Mouse (Mus musculus) forebrain, embryonic 15.5 days (tissue): ENCODE data around the gene Adcy4. TPM values are rescaled to one million over a fixed set of nuclear protein-coding genes. Genes with fewer than 3 reads are reported as not detected.
"Not testable (repeated sequence)": the region's sequence is repeated elsewhere in the genome, so short reads cannot be mapped to it uniquely, and the experiment has no call there.

Experiments
- ATAC-seq: fragments of 200-750 bp; cut with Nextera tagmentation; replicated peaks from 2 replicates; pipeline ENCODE4 v1.8.0; 2017; ENCODE audit warnings: mild to moderate bottlenecking, moderate TSS enrichment, moderate library complexity
- H3K27ac ChIP-seq: fragments of 300-500 bp; sonication (generic); replicated peaks from 2 replicates; pipeline ENCODE4 v1.5.1; 2015; ENCODE audit warnings: mild to moderate bottlenecking, inconsistent platforms
- H3K27me3 ChIP-seq: fragments of 300-500 bp; sonication (generic); 2 replicates; pipeline ENCODE4 v1.6.1; 2015; ENCODE audit warnings: inconsistent platforms
- H3K36me3 ChIP-seq: fragments of 300-500 bp; sonication (generic); 2 replicates; pipeline ENCODE4 v1.6.1; 2015; ENCODE audit warnings: mild to moderate bottlenecking, inconsistent platforms
- H3K4me1 ChIP-seq: fragments of 300-500 bp; sonication (generic); 2 replicates; pipeline ENCODE4 v1.6.1; 2015; ENCODE audit warnings: inconsistent platforms
- H3K4me2 ChIP-seq: fragments of 300-500 bp; sonication (generic); replicated peaks from 2 replicates; pipeline ENCODE4 v1.6.1; 2015; ENCODE audit warnings: mild to moderate bottlenecking, inconsistent platforms
- H3K4me3 ChIP-seq: fragments of 300-500 bp; sonication (generic); 2 replicates; pipeline ENCODE4 v1.5.1; 2015; ENCODE audit warnings: mild to moderate bottlenecking, inconsistent platforms
- H3K9ac ChIP-seq: fragments of 300-500 bp; sonication (generic); replicated peaks from 2 replicates; pipeline ENCODE4 v1.6.1; 2015; ENCODE audit warnings: mild to moderate bottlenecking, inconsistent platforms
- H3K9me3 ChIP-seq: fragments of 300-500 bp; sonication (generic); 2 replicates; pipeline ENCODE4 v1.6.1; 2016; ENCODE audit warnings: inconsistent platforms
- WGBS: fragments of 180-500 bp; shearing (Covaris S2); methylation state at CpG from one replicate; pipeline ENCODE4 v1.1.7; 2015; ENCODE audit warnings: mixed read lengths; 5-methylcytosine and 5-hydroxymethylcytosine counted together
- polyA plus RNA-seq: library from polyadenylated mRNA; unstranded; fragments of >200 nt; fragmentation: Nextera tagmentation; extraction: Ambion mirVana; gene quantifications from 2 replicates; pipeline ENCODE4 v1.2.1, GENCODE M21; 2015

Adcy4 gene
- polyA plus RNA-seq, 1 experiment from 2014 or later = 4.0 TPM

DNA sequence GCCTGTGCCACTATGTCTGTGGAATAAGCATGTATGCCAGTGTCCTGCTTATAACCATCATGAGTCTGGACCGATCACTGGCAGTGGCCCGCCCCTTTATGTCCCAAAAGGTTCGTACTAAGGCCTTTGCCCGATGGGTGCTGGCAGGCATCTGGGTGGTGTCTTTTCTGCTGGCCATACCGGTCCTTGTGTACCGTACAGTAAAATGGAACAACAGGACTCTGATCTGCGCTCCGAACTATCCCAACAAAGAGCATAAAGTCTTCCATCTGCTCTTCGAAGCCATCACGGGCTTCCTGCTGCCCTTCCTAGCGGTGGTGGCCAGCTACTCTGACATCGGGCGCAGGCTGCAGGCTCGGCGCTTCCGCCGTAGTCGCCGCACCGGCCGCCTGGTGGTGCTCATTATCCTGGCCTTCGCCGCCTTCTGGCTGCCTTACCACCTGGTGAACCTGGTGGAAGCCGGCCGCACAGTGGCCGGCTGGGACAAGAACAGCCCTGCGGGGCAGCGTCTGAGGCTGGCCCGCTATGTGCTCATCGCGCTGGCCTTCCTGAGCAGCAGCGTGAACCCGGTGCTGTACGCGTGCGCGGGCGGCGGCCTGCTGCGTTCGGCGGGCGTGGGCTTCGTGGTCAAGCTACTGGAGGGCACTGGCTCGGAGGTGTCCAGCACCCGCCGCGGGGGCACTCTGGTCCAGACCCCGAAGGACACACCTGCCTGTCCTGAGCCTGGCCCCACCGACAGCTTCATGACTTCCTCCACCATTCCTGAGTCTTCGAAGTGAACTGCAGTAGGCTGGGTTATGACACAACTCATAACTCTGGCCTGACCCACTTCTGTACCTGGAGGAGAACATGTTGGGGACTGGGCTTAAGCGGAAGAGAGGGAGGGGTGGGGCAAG lies 16.1 kb downstream of the Adcy4 start:
- peak overlapping the region; percentile 46 for H3K4me3 ChIP-seq
- peaks cover 38% of the 10 kb centered on the region for H3K27me3 ChIP-seq

DNA sequence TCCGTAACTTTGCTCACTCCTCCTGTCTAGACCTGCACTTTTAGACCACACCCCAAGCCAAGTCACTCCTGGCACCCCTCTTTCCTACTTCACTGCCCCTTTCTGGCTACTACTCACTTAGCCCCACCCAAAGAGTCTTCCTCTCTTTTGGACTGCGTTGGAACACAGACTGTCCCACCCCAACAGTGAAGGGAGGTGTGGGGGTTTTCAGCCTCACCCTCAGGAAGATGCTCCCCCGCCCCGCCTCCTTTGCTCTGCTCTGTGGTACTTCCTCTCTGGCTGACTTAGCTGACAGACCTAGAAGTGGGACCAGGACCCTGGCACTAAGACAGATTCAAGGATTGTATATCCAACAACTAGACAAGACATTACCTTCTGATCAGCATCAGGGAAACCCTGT lies 18.2 kb downstream of the Adcy4 start, which contains the start of gene Ltb4r1:
Gene Ltb4r1 (plus strand): TSS at position 267 of the 400 bp plus-strand sequence.
- Histone ChIP-seq H3K27ac (no peak within 1 kb of the TSS), H3K9me3 (no peaks in the 10 kb centered on the region), H3K4me2 (no peak within 1 kb of the TSS), H3K4me3 (no peak within 1 kb of the TSS), H3K27me3 (peaks cover 52% of the 10 kb centered on the region), H3K4me1 (peaks cover 14% of the 10 kb centered on the region), H3K9ac (no peak within 1 kb of the TSS), H3K36me3 (no peaks in the 10 kb centered on the region)
- WGBS = 67% methylated on average over 4 of the region's 4 CpGs
- no peak for ATAC-seq

More for the DNA sequence above, 16.1 kb downstream of the Adcy4 start:
- WGBS = 11% methylated on average over 52 of the region's 52 CpGs
- H3K9me3 ChIP-seq = no peaks in the 10 kb centered on the region
- peak overlapping the region; percentile 82 for H3K4me2 ChIP-seq
- peaks cover 2% of the 10 kb centered on the region for H3K4me1 ChIP-seq
- no peaks in the 10 kb centered on the region for H3K36me3 ChIP-seq
- H3K9ac ChIP-seq = peak overlapping the region; percentile 56
- ATAC-seq = peak; percentile 53
- no peak overlapping the region for H3K27ac ChIP-seq

GRCm38 (mm10) chr14:55763166-55763565 lies 20.7 kb downstream of the Adcy4 start:
- Histone ChIP-seq H3K27me3 (peaks cover 52% of the 10 kb centered on the region), H3K9ac (no peak overlapping the region), H3K4me3 (no peak overlapping the region), H3K4me2 (no peak overlapping the region), H3K4me1 (peaks cover 14% of the 10 kb centered on the region), H3K9me3 (no peaks in the 10 kb centered on the region), H3K27ac (no peak overlapping the region), H3K36me3 (no peaks in the 10 kb centered on the region)
- ATAC-seq = no peak
- 63% methylated on average over 7 of the region's 7 CpGs for WGBS

- ATAC-seq = peak; percentile 80
Measured at GRCm38 (mm10) chr14:55762001-55762821, 21.7 kb downstream of the Adcy4 start.

GRCm38 (mm10) chr14:55761163-55761562 lies 22.7 kb downstream of the Adcy4 start, which contains the start of gene Ltb4r2:
Gene Ltb4r2, plus strand, starts transcription at chr14:55761428.
- Histone ChIP-seq H3K9ac (peak within 1 kb of the TSS; percentile 66), H3K4me2 (peak within 1 kb of the TSS; percentile 93), H3K36me3 (peaks cover 1% of the 10 kb centered on the region; the same call in 1 of the 2 replicates), H3K4me3 (peak within 1 kb of the TSS; percentile 59), H3K27ac (peak within 1 kb of the TSS; percentile 51), H3K27me3 (peaks cover 41% of the 10 kb centered on the region), H3K4me1 (peaks cover 14% of the 10 kb centered on the region), H3K9me3 (no peaks in the 10 kb centered on the region)
- 76% methylated on average over 6 of the region's 6 CpGs for WGBS
- no peak for ATAC-seq

More at GRCm38 (mm10) chr14:55762001-55762821, 21.7 kb downstream of the Adcy4 start:
- Histone ChIP-seq H3K4me3 (peak overlapping the region; percentile 59), H3K27ac (peak overlapping the region; percentile 51), H3K9ac (peak overlapping the region; percentile 66), H3K9me3 (no peaks in the 10 kb centered on the region), H3K4me1 (peaks cover 14% of the 10 kb centered on the region), H3K4me2 (peak overlapping the region; percentile 93), H3K27me3 (peaks cover 48% of the 10 kb centered on the region), H3K36me3 (no peaks in the 10 kb centered on the region)
- under 1% methylated on average over 77 of the region's 77 CpGs for WGBS

GRCm38 (mm10) chr14:55760156-55760555 lies 23.7 kb downstream of the Adcy4 start:
- ATAC-seq = not testable (repeated sequence)
- peak overlapping the region; percentile 19 for H3K4me2 ChIP-seq

GRCm38 (mm10) chr14:55758363-55758784 lies 25.5 kb downstream of the Adcy4 start, which contains the start of gene Cideb:
Gene Cideb, minus strand, starts transcription at chr14:55758458.
- ATAC-seq = no peak
- WGBS = 20% methylated on average over 8 of the region's 8 CpGs
- peaks cover 14% of the 10 kb centered on the region for H3K4me1 ChIP-seq
- H3K36me3 ChIP-seq = peaks cover 29% of the 10 kb centered on the region
- H3K4me3 ChIP-seq = no peak within 1 kb of the TSS
- H3K27me3 ChIP-seq = peaks cover 20% of the 10 kb centered on the region
- no peak within 1 kb of the TSS for H3K27ac ChIP-seq
- no peak within 1 kb of the TSS for H3K9ac ChIP-seq
- peak within 1 kb of the TSS; percentile 8; the same call in 1 of the 2 replicates for H3K4me2 ChIP-seq
- H3K9me3 ChIP-seq = no peaks in the 10 kb centered on the region

More at GRCm38 (mm10) chr14:55760156-55760555, 23.7 kb downstream of the Adcy4 start:
- peaks cover 11% of the 10 kb centered on the region for H3K36me3 ChIP-seq
- H3K9me3 ChIP-seq, H3K27ac ChIP-seq, H3K9ac ChIP-seq, H3K4me3 ChIP-seq: not testable (repeated sequence)
- peaks cover 14% of the 10 kb centered on the region for H3K4me1 ChIP-seq
- 1% methylated on average over 6 of the region's 6 CpGs for WGBS
- H3K27me3 ChIP-seq = peaks cover 36% of the 10 kb centered on the region

GRCm38 (mm10) chr14:55757566-55757965 lies 26.3 kb downstream of the Adcy4 start:
- H3K9me3 ChIP-seq = no peaks in the 10 kb centered on the region
- peaks cover 37% of the 10 kb centered on the region for H3K36me3 ChIP-seq
- WGBS = 88% methylated on average over 6 of the region's 6 CpGs
- H3K27ac ChIP-seq = no peak overlapping the region
- no peak for ATAC-seq
- H3K4me2 ChIP-seq = no peak overlapping the region
- H3K9ac ChIP-seq = no peak overlapping the region
- H3K4me1 ChIP-seq = peaks cover 10% of the 10 kb centered on the region
- peaks cover 13% of the 10 kb centered on the region for H3K27me3 ChIP-seq
- no peak overlapping the region for H3K4me3 ChIP-seq

DNA sequence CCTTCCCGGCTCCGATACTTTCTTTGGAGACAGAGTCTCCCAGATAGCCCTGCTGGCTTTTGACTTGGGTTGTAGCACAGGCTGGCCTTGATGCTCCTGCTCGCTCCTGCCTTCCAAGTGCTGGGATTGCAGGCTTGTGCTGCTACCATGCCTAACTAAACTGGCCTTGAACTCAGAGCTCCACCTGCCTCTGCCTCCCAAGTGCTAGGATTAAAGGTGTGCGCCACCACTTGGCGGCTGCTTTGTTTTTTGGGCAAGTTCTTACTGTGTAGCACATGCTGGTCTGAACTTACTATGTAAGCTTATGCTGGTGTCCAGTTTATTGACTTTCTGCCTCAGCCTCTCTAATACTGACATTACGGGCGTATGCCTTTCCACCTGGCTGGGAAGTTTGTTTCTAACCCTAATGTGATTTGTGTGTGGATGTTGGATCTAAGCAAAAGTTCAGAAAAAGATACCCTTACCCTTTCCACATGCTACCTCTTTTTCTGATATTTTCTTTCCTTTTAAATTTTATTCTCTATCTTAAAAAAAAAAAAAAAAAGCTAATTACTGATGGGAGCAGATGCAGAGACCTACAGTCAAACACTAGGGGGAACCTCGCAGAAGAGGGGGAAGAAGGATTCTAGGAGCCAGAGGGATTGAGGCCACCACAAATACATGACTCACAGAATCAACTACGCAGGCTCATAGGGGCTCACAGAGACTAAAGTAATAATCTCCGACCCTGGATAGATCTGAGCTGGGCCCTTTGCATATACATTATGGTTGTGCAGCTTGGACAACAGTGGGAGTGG lies 36.6 kb downstream of the Adcy4 start:
- no peak overlapping the region for H3K27ac ChIP-seq
- peaks cover 39% of the 10 kb centered on the region for H3K36me3 ChIP-seq
- H3K27me3 ChIP-seq = no peaks in the 10 kb centered on the region
- H3K4me3 ChIP-seq = peak overlapping the region; percentile 75
- H3K4me2 ChIP-seq = peak overlapping the region; percentile 96
- WGBS = 91% methylated on average over 10 of the region's 10 CpGs
- no peak for ATAC-seq
- H3K9ac ChIP-seq = no peak overlapping the region
- H3K4me1 ChIP-seq = peaks cover 35% of the 10 kb centered on the region
- no peaks in the 10 kb centered on the region for H3K9me3 ChIP-seq

DNA sequence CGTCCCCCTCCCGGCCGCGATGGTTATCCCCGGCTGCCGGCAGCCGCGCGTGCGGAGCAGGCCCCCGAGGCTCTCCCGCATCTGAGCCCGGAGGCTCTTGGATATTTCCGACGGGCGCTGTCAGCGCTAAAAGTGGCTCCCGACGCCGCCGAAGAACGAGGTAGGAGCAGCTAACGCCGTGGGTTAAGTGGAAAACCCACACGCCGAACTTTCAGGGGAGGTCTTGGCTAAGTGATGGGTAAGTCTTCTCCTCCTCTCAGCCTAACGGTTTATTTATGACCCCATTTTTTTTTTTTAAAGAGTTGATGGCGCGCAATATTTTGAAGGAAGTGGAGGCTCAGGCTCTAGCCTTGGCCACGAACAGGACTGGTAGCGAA lies 38.0 kb downstream of the Adcy4 start:
- H3K9me3 ChIP-seq = no peaks in the 10 kb centered on the region
- H3K4me3 ChIP-seq = peak overlapping the region; percentile 75
- H3K36me3 ChIP-seq = peaks cover 29% of the 10 kb centered on the region
- under 1% methylated on average over 31 of the region's 31 CpGs for WGBS
- H3K27me3 ChIP-seq = no peaks in the 10 kb centered on the region
- H3K27ac ChIP-seq = peak overlapping the region; percentile 53; the same call in 1 of the 2 replicates
- H3K4me2 ChIP-seq = peak overlapping the region; percentile 96
- H3K4me1 ChIP-seq = peaks cover 35% of the 10 kb centered on the region
- H3K9ac ChIP-seq = peak overlapping the region; percentile 73
- ATAC-seq = peak; percentile 6; the same call in 1 of the 2 replicates
